Mouse (Mus musculus) megakaryocyte, adult 5-6 weeks (primary cell): ENCODE measurements around the gene Esp31. TPM values are rescaled to one million over a fixed set of nuclear protein-coding genes. Genes with fewer than 3 reads are reported as not detected.

Experiments
- ATAC-seq: 2 replicates; pipeline ENCODE4 v1.8.0; 2016; ENCODE audit warnings: mild to moderate bottlenecking, inconsistent platforms; ENCODE audit not compliant: poor library complexity, severe bottlenecking
- total RNA-seq, 2 experiments: library from RNA; stranded (forward) in 1 of 2; stranded (reverse) in 1 of 2; fragments of 153-499, 151-499 nt in 1 of 2; fragments of 221-1000, 200-1000 nt in 1 of 2; gene quantifications; 2 replicates each; pipeline versions ENCODE4 v1.2.3 to v1.2.4; 2015 to 2017

Gene Esp31
- not detected in 2 replicates for total RNA-seq (2015)
- total RNA-seq (2017) = not detected in 2 replicates

GRCm38 (mm10) chr17:38639147-38639546 is at the start of gene Esp31:
Gene Esp31, plus strand, starts transcription at chr17:38639447.
- ATAC-seq = no peak

Other genes with a start within 250 kb of the Esp31 start
- not detected in 2 replicates for gene Esp36, start 219.3 kb upstream of the Esp31 start, total RNA-seq (2015)
- gene Esp36, start 219.3 kb upstream of the Esp31 start, total RNA-seq (2017) = not detected in 2 replicates
- not detected in 2 replicates for gene Esp34, start 85.3 kb upstream of the Esp31 start, total RNA-seq (2015)
- not detected in 2 replicates for gene Esp34, start 85.3 kb upstream of the Esp31 start, total RNA-seq (2017)